Mouse (Mus musculus) CD4-positive naive resting alpha-beta T cell, adult 76 days (primary cell): ENCODE measurements around the gene Vmn2r94. TPM values are rescaled to one million over a fixed set of nuclear protein-coding genes. Genes with fewer than 3 reads are reported as not detected.

Experiments used
- total RNA-seq: library from RNA; stranded (reverse); gene quantifications from one replicate; pipeline ENCODE4 v1.2.4, GENCODE M21; 2023

Vmn2r94 gene
- total RNA-seq: not detected

DNA sequence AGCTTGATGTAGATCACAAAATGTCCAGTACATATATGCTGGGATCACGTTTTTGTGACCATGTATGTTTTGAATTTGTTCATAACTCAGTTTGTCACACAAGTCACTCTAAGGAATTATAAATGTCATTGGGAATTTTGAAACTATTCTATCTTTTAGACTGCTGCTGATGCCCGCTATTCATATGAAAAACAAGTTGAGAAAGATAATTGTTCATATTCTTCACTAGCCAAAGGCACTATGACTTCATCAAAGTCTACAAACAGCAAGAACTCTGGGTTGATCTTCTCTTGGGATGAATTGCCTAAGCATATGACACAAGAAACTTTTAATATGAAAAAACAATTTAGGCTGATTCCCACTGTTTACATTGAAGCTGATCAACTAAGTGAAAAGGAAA lies at the start of gene Vmn2r94:
TSS of gene Vmn2r94 (minus strand) at position 101 of the 400 bp plus-strand sequence.

DNA sequence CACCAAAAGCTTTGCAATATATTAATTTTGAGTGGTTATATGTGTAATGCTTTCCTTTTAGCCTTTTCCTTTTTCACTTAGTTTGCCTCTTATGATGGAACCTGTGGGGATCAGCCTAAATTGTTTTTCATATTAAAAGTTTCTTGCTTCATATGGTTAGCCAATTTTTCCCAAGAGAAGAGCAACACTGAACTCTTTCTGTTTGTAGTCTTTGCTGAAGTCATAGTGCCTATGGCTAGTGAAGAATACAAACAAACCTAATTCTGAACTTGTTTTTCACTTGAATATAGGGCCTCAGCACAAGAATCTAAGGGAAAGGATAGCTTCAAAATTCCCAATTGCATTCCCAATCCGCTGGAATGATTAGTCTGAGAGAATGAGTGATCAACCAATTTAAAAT lies 20.2 kb upstream of the Vmn2r94 start, which contains the start of gene Vmn2r93:
TSS of gene Vmn2r93 (plus strand) at position 301 of the 400 bp plus-strand sequence.

Other genes with a start within 250 kb of the Vmn2r94 start
- not detected for gene Vmn2r124, start 228.3 kb downstream of the Vmn2r94 start, total RNA-seq
- gene Vmn2r91, start 192.7 kb downstream of the Vmn2r94 start, total RNA-seq: not detected
- not detected for gene Vmn2r92, start 125.9 kb downstream of the Vmn2r94 start, total RNA-seq
- not detected for gene Vmn2r93, start 20.3 kb upstream of the Vmn2r94 start, total RNA-seq
- not detected for gene Vmn2r95, start 146.3 kb upstream of the Vmn2r94 start, total RNA-seq